Mouse (Mus musculus) frontal cortex, postnatal 10 days (tissue): Measurements from ENCODE around the gene Efcab1.

Experiments used
- DNase-seq, 2 experiments: peaks; one replicate each; pipeline ENCODE4 v3.0.0; 2022; ENCODE audit warnings: low spot score in 2 of 2, mixed read lengths in 1 of 2

Gene Efcab1

GRCm38 (mm10) chr16:15014724-15015123, 108.3 kb downstream of the Efcab1 start:
- DNase-seq, result no peak
